Mouse (Mus musculus) CD4-positive, CD25-positive, alpha-beta regulatory T cell (primary cell): ENCODE results near the gene Scrg1. TPM values are rescaled to one million over a fixed set of nuclear protein-coding genes. Genes with fewer than 3 reads are reported as not detected.

ENCODE experiments used
- polyA plus RNA-seq: library from polyadenylated mRNA; unstranded; fragments of 100-300 nt; shearing (Covaris generic); gene quantifications from one replicate; pipeline ENCODE4 v1.2.1, GENCODE M21; 2017

Gene Scrg1
- polyA plus RNA-seq, result not detected

DNA sequence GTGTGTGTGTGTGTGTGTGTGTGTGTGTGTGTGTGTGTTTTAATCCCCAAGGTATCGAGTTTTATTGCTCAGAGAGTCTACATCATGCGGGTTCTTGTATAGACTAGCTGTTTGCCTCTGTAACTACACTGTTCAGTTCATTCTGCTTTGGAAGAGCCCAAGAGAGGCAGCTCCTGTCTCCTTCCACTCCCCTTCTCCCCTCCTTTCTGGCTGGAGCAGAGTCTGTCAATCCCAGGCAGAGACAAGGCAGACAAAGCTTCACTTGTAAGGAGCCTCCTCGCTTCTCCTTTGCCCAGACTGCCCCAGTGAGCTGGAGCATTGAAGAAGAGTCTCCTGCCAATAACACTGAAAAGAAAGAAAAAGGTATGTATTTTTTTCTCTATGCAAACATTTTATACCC is at the start of gene Scrg1:
Gene Scrg1, plus strand, starts transcription at position 159 of the 400 bp plus-strand sequence.

GRCm38 (mm10) chr8:57487441-57488155 is 31.9 kb downstream of the Scrg1 start, which contains the start of gene Sap30:
Gene Sap30, minus strand, starts transcription at chr8:57487860.

GRCm38 (mm10) chr8:57511316-57512118 is 55.8 kb downstream of the Scrg1 start, which contains the start of gene Hmgb2:
Gene Hmgb2, plus strand, starts transcription at chr8:57511907.

Other genes starting within 250 kb of the Scrg1 start
- gene Hand2, start 134.9 kb upstream of the Scrg1 start, polyA plus RNA-seq, result not detected
- 4.5 TPM for gene Sap30, start 31.9 kb downstream of the Scrg1 start, polyA plus RNA-seq
- 94.8 TPM for gene Hmgb2, start 56.0 kb downstream of the Scrg1 start, polyA plus RNA-seq
- 34.1 TPM for gene Galnt7, start 197.1 kb downstream of the Scrg1 start, polyA plus RNA-seq